Mouse (Mus musculus) T-cell, adult 2 months (primary cell): ENCODE measurements around the gene Wasf1.

ENCODE experiments used
- DNase-seq: peaks from one replicate; pipeline ENCODE4 v3.0.0; 2022; ENCODE audit warnings: low spot score

The Wasf1 gene

DNA sequence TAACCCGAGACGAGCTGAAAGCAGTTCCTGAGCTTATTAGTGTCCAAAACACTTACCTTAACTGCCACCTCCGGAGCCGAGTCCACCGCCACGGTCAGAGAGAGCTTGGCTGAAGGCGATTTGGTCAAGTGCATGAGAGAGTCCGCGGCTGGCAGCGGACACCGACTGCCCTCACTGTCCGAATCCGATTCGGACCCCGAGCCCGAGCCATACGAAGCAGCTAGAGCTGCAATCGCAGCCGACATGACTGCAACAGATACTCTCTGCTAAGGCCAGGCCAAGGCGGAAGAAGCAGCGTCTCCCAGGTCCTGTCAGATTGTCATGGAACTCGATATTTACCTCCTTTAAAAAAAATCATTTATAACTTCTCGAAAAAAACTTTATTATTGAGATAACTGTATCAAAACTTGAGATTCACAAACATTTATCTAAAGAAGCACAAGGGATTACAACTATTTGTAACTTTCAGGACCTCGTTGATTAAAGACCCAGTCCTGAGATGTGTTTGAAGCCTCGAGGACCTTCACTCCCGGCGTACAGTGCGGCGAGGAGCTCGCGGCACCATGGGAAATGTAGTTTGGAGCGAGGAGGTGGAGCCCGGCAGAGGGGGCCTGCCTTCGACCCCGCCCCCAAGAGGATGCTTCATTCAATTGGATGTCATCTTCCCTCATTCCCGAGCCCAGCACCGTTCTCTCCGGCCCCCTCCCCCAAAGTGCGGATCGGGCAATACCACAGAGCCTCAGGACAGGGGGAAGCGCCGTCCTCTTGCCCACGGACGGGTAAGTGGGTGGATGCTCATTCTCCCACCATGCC is at the start of gene Wasf1, which contains the start of gene Cdc40:
Gene Wasf1 (plus strand): TSS at position 645 of the 813 bp plus-strand sequence.
Gene Cdc40 (minus strand): TSS at position 481 of the 813 bp plus-strand sequence.
- DNase-seq: peak; percentile 91

- DNase-seq: no peak
These were observed 43.2 kb upstream of the Wasf1 start for GRCm38 (mm10) chr10:40840086-40840485.

DNA sequence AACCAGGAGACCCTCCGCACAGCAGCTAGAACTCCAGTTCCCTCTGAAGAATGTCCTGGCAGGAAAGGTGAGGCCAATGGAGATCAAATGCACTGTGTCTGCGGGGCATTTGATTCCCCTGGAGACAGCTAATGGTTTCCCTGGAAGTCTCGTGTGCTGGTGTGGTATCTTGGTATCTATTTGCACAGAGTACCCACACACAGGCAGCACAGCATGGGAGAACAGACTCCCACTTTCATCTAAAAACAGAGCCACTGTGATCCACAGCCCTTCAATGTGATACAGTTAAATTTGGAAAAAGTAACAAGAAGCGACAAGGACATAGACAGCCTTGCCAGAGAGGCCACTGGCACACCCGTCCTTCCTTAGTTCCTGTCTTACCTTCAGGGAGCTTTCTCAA is 39.4 kb upstream of the Wasf1 start:
- DNase-seq: no peak

DNA sequence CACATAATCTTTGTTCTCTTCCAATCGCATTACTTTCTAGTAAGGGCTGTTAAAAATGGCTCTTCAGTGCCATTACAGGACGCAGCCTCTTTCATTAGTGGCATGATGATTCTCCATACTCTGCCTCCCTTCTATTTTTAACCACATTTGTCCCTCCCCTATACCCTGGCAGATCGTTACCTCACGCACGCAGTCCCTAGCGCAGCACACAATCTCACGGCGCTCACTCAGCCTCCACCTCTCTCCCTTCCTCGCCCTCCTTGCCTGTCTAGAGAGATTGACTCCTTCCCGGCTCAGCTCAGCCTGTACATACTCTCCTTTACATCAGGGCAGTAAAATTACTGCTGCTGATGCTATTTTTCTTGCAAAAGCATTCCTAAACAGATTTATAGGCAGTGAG is 38.7 kb upstream of the Wasf1 start:
- DNase-seq: no peak

- DNase-seq: no peak
These were observed 37.6 kb upstream of the Wasf1 start for GRCm38 (mm10) chr10:40845626-40846025.

DNA sequence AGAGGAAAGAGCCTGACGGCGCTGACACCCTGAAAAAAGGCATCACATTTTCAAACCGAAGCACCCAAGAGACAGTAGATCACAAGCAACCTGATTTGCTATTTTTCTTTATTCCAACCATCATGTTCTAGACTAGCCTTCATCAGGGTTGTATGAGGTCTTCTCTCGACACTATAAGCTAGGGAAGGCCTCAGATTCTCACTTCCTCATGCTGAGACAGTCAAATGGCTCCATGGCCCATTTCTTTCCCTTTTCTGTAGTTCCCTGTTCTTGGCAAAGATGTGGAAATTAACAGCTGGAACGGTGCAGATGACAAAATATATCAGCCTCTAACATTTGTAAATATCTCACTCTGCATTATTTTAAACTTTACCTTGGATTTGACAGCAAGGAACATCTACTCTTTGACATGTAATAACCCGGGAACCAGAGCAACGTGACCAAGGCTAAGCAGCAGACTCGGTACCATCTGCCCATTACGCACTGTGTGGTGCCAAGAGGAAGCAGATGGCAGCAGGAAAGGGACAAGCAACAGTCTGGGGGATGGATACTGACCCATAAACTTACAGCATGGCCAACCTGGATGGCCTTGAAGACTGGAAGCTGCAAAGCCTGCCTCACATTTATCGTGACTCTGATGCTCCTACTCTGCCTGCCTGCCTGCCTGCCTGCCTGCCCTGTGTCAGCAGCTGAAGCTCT is 36.0 kb upstream of the Wasf1 start:
- DNase-seq: no peak

DNA sequence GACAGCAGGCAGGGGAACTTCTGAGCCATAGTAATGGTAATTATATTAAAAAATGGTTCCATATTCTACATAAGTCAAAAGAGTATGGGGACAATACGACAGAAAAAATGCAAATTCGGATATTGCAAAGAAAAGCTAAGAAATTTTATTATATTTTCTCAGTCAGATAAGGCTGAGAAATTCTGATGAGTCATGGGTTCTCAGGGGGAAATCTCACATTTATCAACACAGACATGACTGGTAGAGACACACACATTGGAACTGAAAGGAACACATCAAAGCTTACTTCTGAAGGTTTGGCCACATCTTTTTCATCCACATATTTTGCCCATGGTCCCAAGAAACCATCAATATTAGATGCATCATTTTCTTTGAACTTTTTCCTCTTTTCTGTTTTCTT is 32.6 kb upstream of the Wasf1 start:
- no peak for DNase-seq

GRCm38 (mm10) chr10:40851138-40851537 is 32.1 kb upstream of the Wasf1 start:
- DNase-seq: no peak

DNA sequence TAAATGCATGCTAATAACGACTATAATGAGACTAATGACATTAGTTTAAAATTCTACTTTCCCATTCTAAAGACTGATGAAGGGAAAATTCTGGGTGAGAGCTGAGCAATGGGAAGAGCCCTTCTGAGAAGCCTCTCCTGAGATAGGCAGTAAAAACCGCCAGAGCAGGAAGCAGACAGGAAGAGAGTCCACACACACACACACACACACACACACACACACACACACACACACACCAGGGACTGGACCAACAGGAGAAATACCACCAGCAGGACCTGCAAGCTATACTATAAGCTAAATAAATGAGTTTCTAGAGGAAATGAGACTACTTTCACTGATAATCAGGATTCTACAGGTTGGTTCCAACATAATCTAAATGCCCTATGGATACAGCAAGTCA is 27.7 kb upstream of the Wasf1 start:
- DNase-seq: no peak

DNA sequence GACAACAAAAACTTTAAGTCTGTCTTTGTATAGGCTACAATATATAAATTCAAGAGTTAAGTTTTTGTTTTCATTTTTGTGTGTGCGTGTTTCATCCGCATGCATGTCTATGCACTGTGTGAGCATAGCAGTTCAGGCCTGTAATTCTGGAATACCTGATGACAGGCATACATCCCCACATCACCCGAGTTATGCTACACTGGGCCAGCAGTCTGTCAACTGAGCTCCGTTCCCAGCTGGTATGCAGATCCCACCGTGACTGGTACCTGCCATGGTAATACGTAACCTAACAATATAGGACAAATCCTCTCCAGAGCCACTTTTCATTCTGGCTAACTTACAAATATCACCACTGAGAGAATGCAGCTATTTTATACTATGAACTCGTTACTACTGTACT is 26.6 kb upstream of the Wasf1 start:
- no peak for DNase-seq

GRCm38 (mm10) chr10:40857599-40857998 is 25.7 kb upstream of the Wasf1 start:
- DNase-seq: no peak

DNA sequence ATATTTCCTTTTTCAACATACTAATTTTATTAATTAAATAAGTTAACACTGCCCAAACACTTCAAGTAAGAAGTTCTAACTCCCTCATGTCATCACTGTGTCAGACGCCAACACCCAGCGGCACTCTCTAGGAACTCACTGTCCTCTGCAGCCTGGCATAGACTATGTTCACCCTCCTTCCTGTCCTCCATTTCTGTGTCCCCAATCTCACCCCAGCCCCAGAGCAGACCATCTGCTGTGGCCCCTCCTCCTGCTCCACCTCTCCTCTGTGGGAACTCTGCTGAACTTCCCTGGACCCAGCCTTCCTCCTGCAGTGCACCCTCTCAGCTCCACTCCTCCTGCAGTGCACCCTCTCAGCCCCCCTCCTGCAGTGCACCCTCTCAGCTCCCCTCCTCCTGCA is 15.2 kb upstream of the Wasf1 start:
- DNase-seq: no peak

DNA sequence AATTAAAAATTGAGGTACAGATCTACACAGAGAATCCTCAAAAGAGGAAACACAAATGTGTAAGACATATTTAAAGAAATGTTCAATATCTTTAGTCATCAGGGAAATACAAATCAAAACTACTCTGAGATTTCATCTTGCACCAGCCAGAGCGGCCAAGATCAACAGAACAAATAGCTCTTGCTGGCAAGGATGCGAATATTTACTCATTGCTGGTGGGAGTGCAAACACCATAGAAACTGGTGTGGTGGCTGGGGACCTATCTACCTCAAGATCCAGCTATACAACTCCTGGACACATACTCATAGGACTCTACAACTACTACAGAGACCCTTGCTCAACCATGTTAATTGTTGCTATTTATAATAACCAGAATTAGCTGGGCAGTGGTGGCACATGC is 12.0 kb upstream of the Wasf1 start:
- no peak for DNase-seq

DNA sequence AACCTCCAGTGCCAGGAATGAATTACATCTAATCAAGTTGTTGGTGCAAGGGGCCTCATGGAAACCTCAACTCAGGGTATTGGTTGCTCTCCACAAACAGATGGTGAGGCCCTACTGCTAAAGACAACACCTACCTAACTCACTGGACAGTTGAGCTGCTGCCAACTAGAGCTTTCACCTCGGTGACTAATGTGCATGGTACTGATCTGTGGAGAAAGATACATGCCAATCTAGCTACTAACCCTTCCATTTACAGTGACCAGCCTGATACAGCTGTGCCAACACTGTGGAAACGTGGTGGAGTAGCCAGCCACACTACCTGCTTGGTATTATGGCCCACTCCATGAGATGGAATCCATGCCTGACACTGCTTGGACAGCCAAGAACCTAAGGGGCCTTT is 11.2 kb upstream of the Wasf1 start:
- no peak for DNase-seq

- DNase-seq: peak; percentile 27
These were observed 5.0 kb upstream of the Wasf1 start for GRCm38 (mm10) chr10:40878246-40878645.

DNA sequence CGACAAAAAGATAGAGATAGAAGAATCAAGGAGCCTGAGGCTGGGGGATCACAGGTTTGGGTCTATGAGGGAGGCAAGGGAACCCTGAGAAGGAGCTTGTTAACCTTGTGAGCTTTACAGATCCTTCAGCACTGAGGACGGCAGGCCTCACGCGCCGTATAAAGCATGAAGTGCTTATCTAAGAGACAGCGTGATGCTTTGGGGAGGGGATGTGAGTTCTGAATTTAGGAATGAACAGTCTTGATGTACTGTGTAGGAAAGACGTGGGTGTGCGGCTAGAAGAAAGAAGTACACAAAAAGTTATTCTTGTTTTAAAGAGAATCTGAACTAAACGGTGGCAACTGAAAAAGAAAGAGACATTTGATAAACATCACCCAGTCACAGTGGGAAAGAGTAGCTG is 3.3 kb upstream of the Wasf1 start:
- no peak for DNase-seq

DNA sequence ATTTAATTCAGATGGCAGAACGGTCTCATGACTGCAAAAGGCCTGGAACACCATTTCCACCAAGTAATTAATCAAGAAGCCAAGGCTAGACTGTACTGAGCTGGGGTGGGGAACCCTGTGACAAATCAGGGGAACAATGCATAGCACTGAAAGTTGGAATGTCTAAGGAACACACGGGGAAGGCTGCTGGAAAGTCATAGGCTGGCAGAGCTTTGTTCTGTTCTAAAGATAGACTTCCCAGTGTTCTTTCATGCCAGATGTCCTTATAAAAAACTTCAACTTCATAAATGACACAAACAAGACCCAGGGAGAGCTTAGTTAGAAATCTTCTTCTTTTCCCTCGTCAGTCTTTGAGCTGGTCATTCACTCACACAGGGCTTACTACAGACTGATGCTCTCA is 2.0 kb upstream of the Wasf1 start:
- no peak for DNase-seq

DNA sequence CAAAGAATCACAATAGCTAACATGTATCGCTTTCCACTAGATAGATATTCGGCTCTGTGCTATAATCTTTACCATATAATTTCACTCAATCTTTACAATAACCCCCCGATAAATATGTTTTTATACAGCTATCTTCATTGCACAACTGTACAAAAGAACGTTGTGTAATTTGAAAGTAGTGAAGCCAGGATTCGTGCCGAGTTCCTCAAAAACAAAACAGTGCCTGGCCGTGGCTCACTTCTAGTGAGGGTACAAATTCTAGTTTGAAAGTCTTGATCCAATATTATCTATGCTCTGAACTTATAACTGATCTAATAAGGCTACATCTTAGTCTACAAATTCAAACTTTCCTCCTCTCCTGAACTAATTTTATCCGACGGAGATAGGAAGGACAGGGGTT is 942 bp upstream of the Wasf1 start:
- DNase-seq: no peak

DNA sequence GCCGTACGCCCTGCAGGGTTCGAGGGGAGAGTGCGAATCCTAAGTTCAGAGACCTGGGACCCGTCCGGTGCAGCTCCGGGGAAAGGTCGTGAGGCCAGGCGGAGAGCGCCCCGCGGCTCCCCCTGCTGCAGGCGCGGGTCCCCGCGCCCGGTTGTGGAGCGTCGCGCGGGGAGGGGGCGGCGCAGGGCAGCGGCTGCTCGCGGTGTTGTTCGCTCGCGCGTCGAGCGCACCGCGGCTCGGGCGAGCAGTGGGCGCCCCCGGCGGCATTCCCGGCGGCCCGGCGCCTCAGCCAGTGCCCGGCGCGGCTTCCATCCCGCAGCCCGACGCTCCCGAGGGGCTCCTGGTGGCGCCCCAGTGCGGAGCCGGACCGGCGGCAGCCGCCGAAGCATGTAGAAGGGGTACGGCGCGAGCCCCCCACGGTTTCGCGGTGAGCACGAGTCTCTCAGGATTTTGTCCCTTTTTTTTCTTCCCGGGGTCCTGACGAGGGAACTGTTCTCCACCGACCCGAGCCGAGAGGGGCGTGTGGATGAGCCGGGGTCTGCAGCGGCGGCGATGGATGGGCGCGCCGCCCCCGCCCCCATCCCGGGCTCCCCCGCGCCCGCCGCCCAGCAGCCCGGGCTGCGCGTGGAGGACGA is 486 bp downstream of the Wasf1 start:
- no peak for DNase-seq

DNA sequence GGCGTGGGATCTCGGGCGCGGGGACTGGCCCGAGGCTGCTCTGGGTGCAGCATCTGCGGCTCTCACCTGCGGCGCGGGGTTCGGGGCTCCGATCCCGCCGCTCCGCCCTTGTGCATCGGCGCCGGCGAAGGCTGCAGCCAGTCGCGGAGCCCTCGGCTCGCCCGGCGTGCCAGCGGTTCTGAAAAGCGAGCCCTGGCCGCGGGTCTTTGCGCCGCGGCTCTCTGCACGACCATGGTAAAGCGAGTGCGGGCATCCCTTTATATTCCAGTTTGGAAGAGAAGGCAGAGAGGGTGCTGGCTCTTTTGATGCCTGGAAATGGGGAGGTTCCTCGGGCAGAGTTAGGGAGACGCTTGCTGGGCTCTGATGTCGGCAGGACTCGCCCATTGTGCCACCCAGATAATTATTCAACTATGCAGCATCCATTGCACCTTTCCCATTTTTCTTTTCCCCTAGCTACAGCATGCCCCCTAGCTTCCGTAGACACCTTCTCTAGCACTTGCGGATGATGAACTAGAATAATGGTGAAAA is 1.1 kb downstream of the Wasf1 start:
- DNase-seq: peak; percentile 8

- no peak for DNase-seq
These were observed 2.2 kb downstream of the Wasf1 start for GRCm38 (mm10) chr10:40885432-40885831.

DNA sequence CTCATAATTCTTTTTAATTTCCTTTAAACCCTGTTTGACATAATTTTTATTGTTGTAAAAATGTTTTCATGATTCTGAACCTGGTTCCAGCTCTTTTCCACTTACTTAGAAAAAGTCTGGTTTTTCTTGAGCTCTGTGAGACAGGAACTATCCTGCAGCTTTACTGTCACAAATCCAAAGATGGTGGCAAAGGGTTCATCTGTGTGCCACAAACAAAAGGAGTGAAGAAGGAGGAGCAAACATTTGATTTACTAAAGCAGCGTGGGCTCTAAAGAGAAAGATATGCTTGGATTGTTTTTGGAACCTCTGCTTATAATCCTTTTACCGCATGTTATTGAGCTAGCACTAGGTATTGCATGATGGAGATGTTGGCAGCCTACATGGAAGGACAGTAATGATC is 4.0 kb downstream of the Wasf1 start:
- no peak for DNase-seq

GRCm38 (mm10) chr10:40889146-40889545 is 5.9 kb downstream of the Wasf1 start:
- DNase-seq: no peak
